Mouse (Mus musculus): ENCODE data around the gene Prps2. TPM values are rescaled to one million over a fixed set of nuclear protein-coding genes. Genes with fewer than 3 reads are reported as not detected.
"Not testable (repeated sequence)": the region's sequence is repeated elsewhere in the genome, so short reads cannot be mapped to it uniquely, and the experiment has no call there.

Gene Prps2
- polyA plus RNA-seq, 1 experiment from 2014 or later = 18.3 TPM

DNA sequence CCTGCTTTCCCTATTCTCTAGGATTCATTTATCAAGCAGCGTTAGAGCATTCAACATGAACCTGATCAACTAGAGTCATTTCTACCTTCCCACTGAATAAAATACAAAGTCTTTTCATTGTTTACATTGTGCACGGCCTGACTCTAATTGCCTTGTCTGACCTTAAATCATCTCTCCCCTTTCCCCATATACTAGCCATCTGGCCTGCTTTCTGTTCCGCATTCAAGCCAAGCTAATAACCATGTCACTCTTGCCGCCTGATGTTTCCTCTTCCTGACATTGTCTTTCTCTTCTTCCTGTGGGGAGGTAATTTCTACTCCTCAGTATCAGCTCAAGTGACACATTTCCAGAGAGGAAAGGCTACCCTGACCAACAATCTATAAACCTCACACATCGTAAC, 66.8 kb downstream of the Prps2 start:
- ATAC-seq (ENCODE audit: low FRiP score) = peak; percentile 56
- no peaks in the 10 kb centered on the region; the same call in 1 of the 2 replicates for H3K27me3 ChIP-seq (ENCODE audit: control insufficient read depth, insufficient read depth, low read length)
- 51% methylated on average over 5 of the region's 5 CpGs for WGBS

DNA sequence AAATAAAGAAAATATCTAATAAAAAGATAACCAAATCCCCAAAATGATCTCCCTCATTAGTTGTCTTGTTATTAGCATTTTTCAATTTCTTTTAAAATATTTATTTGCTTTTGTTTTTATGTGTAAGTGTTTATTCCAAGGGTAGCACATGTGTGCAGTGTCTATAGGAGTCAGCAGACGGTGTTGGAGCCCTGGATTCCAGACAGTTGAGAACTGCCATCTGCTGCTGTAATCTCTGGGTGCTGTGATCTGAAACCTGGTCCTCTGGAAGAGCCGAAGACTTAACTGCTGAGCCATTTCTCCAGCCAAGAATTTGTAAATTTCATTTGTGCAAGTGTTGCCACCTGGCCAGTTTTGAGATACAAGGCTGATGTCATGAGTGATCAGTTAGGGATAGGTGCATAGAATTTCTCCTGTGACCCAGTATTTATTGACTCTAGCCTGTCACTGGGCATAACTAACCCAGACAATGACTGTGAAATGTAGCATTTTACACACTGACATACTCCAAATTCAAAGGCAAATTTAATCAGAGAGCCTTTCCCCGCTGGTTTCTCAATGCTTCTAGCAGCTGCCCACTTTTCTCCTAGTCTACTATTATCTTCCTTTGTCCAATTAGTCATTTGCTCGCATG, 67.3 kb downstream of the Prps2 start:
- Histone ChIP-seq H3K27me3 (ENCODE audit: control insufficient read depth, insufficient read depth, low read length) (no peaks in the 10 kb centered on the region; the same call in 1 of the 2 replicates), H3K4me1 (replicated peaks; ENCODE audit: control insufficient read depth, insufficient read depth, low read length) (no peaks in the 10 kb centered on the region), H3K27ac (ENCODE audit: low read depth, low read length) (no peak overlapping the region), H3K36me3 (ENCODE audit: control insufficient read depth, insufficient read depth, low read length) (no peaks in the 10 kb centered on the region), H3K9me3 (ENCODE audit: control insufficient read depth, low read length) (no peaks in the 10 kb centered on the region), H3K4me2 (replicated peaks; ENCODE audit: low read depth, low read length) (no peak overlapping the region), H3K9ac (ENCODE audit: low read depth, low read length) (no peak overlapping the region), H3K4me3 (ENCODE audit: low read depth, low read length) (no peak overlapping the region)
- DNase-seq (ENCODE audit: low spot score) (peak; percentile 1), ATAC-seq (ENCODE audit: low FRiP score) (peak; percentile 65)
- 60% methylated on average over 4 of the region's 4 CpGs for WGBS

More for the DNA sequence above, 66.8 kb downstream of the Prps2 start:
- DNase-seq (ENCODE audit: low spot score) = peak; percentile 3
- Histone ChIP-seq H3K9me3 (ENCODE audit: control insufficient read depth, low read length) (no peaks in the 10 kb centered on the region), H3K4me2 (replicated peaks; ENCODE audit: low read depth, low read length) (no peak overlapping the region), H3K4me3 (ENCODE audit: low read depth, low read length) (no peak overlapping the region), H3K36me3 (ENCODE audit: control insufficient read depth, insufficient read depth, low read length) (no peaks in the 10 kb centered on the region), H3K9ac (ENCODE audit: low read depth, low read length) (no peak overlapping the region), H3K4me1 (replicated peaks; ENCODE audit: control insufficient read depth, insufficient read depth, low read length) (no peaks in the 10 kb centered on the region), H3K27ac (ENCODE audit: low read depth, low read length) (no peak overlapping the region)

DNA sequence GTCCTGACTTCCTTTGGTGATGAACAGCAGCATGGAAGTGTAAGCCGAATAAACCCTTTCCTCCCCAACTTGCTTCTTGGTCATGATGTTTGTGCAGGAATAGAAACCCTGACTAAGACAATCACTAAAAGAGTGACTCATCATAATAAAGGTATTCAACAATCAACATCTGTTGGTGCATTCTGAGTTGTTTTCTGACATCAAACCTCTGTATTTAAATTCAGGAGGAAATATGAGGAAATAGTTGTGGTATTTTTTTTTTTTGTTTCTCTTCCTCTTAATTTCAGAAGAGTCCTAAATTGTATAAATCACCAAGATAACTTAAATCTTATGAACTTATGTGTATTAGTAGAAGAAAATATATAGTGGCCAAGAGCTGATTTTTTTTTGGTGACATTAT, 80.5 kb downstream of the Prps2 start:
- not testable (repeated sequence) for H3K9ac ChIP-seq (ENCODE audit: low read depth, low read length); H3K9me3 ChIP-seq (ENCODE audit: control insufficient read depth, low read length); H3K27ac ChIP-seq (ENCODE audit: low read depth, low read length); H3K4me2 ChIP-seq (replicated peaks; ENCODE audit: low read depth, low read length); DNase-seq (ENCODE audit: low spot score); ATAC-seq (ENCODE audit: low FRiP score); H3K4me3 ChIP-seq (ENCODE audit: low read depth, low read length); H3K27me3 ChIP-seq (ENCODE audit: control insufficient read depth, insufficient read depth, low read length); H3K4me1 ChIP-seq (replicated peaks; ENCODE audit: control insufficient read depth, insufficient read depth, low read length); H3K36me3 ChIP-seq (ENCODE audit: control insufficient read depth, insufficient read depth, low read length)
- WGBS = no CpG with 5 or more reads among the region's 1 CpGs

Other genes starting within 250 kb of the Prps2 start
- 6,076 and 6,498 TPM in 2 replicates for gene Tmsb4x, start 173.4 kb downstream of the Prps2 start, polyA plus RNA-seq (2014; fragmentation: Nextera tagmentation; extraction: Ambion mirVana)
- not detected in 2 replicates for gene Tlr8, start 118.4 kb downstream of the Prps2 start, polyA plus RNA-seq (2014; fragmentation: Nextera tagmentation; extraction: Ambion mirVana)
- gene Tlr7, start 52.2 kb downstream of the Prps2 start, polyA plus RNA-seq (2014; fragmentation: Nextera tagmentation; extraction: Ambion mirVana) = 0.50 and 1.1 TPM in 2 replicates